Mouse (Mus musculus) frontal cortex, postnatal 25 days (tissue): ENCODE data around the gene Ddc.

Experiments used
- DNase-seq, 2 experiments: peaks; one replicate each; pipeline ENCODE4 v3.0.0; 2022; ENCODE audit warnings: low spot score in 2 of 2

Gene Ddc

GRCm38 (mm10) chr11:11823980-11824911 lies 73.7 kb downstream of the Ddc start:
- no peak for DNase-seq

- DNase-seq = no peak
Measured at GRCm38 (mm10) chr11:11822181-11823095, 75.5 kb downstream of the Ddc start.

GRCm38 (mm10) chr11:11821387-11821975 lies 76.5 kb downstream of the Ddc start:
- DNase-seq = no peak

- no peak for DNase-seq
Measured at GRCm38 (mm10) chr11:11820737-11821136, 77.2 kb downstream of the Ddc start.

GRCm38 (mm10) chr11:11820251-11820650 lies 77.7 kb downstream of the Ddc start:
- DNase-seq = peak; percentile 42 to 81

GRCm38 (mm10) chr11:11819206-11819605 lies 78.7 kb downstream of the Ddc start:
- no peak for DNase-seq

- DNase-seq = no peak
Measured at GRCm38 (mm10) chr11:11818797-11819196, 79.1 kb downstream of the Ddc start.

GRCm38 (mm10) chr11:11815737-11816136 lies 82.2 kb downstream of the Ddc start:
- no peak for DNase-seq

GRCm38 (mm10) chr11:11811906-11812480 lies 86.0 kb downstream of the Ddc start:
- DNase-seq = peak; percentile 53 to 67

GRCm38 (mm10) chr11:11809404-11810175 lies 88.4 kb downstream of the Ddc start:
- DNase-seq = no peak

- peak; percentile 94 for DNase-seq
Measured at GRCm38 (mm10) chr11:11808820-11809403, 89.0 kb downstream of the Ddc start, which contains the start of gene Fignl1. Fignl1 (minus strand) TSS chr11:11808962.

- DNase-seq = no peak
Measured at GRCm38 (mm10) chr11:11808035-11808819, 89.7 kb downstream of the Ddc start.

GRCm38 (mm10) chr11:11805951-11806350 lies 92.0 kb downstream of the Ddc start:
- DNase-seq = no peak

- no peak for DNase-seq
Measured at GRCm38 (mm10) chr11:11804421-11804820, 93.5 kb downstream of the Ddc start.

GRCm38 (mm10) chr11:11801067-11801466 lies 96.9 kb downstream of the Ddc start:
- DNase-seq = no peak

- DNase-seq = no peak
Measured at GRCm38 (mm10) chr11:11800304-11800703, 97.6 kb downstream of the Ddc start.

GRCm38 (mm10) chr11:11798690-11799089 lies 99.3 kb downstream of the Ddc start:
- no peak for DNase-seq

- DNase-seq = no peak
Measured at GRCm38 (mm10) chr11:11794626-11795025, 103.3 kb downstream of the Ddc start.

- peak; percentile 56 to 67 for DNase-seq
Measured at GRCm38 (mm10) chr11:11788521-11788974, 109.4 kb downstream of the Ddc start.
